22 mouse cellular contexts compared by ENCODE assay signal in the genomic region with DNA sequence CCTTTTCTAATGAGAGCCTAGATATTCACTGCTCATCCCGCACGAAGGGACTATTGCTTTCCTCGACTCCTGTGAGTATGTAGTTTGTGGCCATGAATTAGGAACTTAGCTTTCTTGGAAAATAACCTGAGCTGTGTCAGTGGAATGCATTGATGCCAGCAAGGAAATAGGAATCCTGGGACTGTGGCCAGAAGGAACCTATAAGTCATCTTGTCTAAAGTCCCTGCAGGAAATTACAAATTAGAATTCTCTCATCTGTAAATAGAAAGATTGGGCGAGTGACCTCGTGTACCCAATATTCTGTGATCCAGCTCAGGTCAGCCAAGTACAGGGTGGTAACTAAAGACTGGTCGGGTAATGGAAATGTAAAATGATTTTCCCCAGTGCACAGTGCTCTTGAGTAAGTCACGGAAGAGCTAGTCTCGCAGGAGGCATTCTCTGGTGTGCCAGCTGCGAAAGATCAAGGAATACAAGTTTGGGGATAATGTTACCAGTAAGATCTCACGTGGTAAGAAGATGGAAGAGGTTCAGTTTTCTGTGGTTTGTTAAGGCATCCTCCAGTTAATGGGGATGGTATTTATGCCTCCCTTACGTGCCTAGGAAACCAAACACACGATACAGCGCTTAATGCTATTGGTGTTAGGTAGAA. TPM values are rescaled to one million over a fixed set of nuclear protein-coding genes. Genes with fewer than 3 reads are reported as not detected.
DNase-seq lines count a peak whose midpoint lies in the region; ATAC-seq and TF ChIP-seq lines count a peak whose summit lies in the region.
"Had no signal": no experiment of that assay in that cellular context is flagged by ENCODE, and none has a peak within 500 bp of the region (broad histone marks: within the 10 kb centered on the region; RNA-seq: fewer than 3 reads in every experiment).

No protein-coding gene starts in this region.

- 0 out of 2 replicates have a peak, but pooled peaks cover 3% of the 10 kb centered on the region for H3K4me1 ChIP-seq in embryonic facial prominence, embryonic 14.5 days (ENCODE audit: control insufficient read depth, insufficient read depth, low read length)
- H3K4me1 ChIP-seq in embryonic facial prominence, embryonic 10.5 days = no peaks in the 10 kb centered on the region; the same call in 1 of the 2 replicates
- H3K4me1 ChIP-seq in kidney, adult 2 months (ENCODE audit: control insufficient read depth, insufficient read depth, low read length) = no peaks in the 10 kb centered on the region; the same call in 1 of the 2 replicates
- H3K4me1 ChIP-seq: forebrain, embryonic 13.5 days; hindbrain, embryonic 15.5 days; limb, embryonic 15.5 days; midbrain, embryonic 13.5 days had no signal

- intact Hi-C loops in left cerebral cortex, postnatal 4 days (cut with DNase I) = loop anchor here (10.0 kb wide), 1 partner anchor 289 kb away; no protein-coding TSS in a partner anchor

- peaks cover 80% of the 10 kb centered on the region for H3K79me2 ChIP-seq in C2C12 (ENCODE audit: control insufficient read depth, insufficient read depth)

- H3K27me3 ChIP-seq in embryonic facial prominence, embryonic 14.5 days (replicated peaks; ENCODE audit: control insufficient read depth, insufficient read depth, low read length) = no peaks in the 10 kb centered on the region
- no peaks in the 10 kb centered on the region for H3K27me3 ChIP-seq in embryonic facial prominence, embryonic 10.5 days (replicated peaks; ENCODE audit: low read depth, poor library complexity, severe bottlenecking)
- H3K27me3 ChIP-seq in kidney, adult 2 months (replicated peaks; ENCODE audit: control insufficient read depth, insufficient read depth, low read length) = no peaks in the 10 kb centered on the region
- H3K27me3 ChIP-seq in C2C12 (ENCODE audit: control insufficient read depth, insufficient read depth, insufficient read length) = no peaks in the 10 kb centered on the region
- H3K27me3 ChIP-seq: embryonic facial prominence, embryonic 13.5 days; forebrain, embryonic 13.5 days; hindbrain, embryonic 15.5 days; limb, embryonic 15.5 days; midbrain, embryonic 13.5 days; neural tube, embryonic 15.5 days had no signal

- H3K4me2 ChIP-seq in embryonic facial prominence, embryonic 14.5 days (ENCODE audit: low read depth, low read length) = no peak overlapping the region
- H3K4me2 ChIP-seq: embryonic facial prominence, embryonic 13.5 days; forebrain, embryonic 13.5 days; hindbrain, embryonic 15.5 days; limb, embryonic 15.5 days; midbrain, embryonic 13.5 days; neural tube, embryonic 15.5 days had no signal

- H3K9me3 ChIP-seq in embryonic facial prominence, embryonic 14.5 days (ENCODE audit: control insufficient read depth, low read length) = no peaks in the 10 kb centered on the region
- H3K9me3 ChIP-seq in embryonic facial prominence, embryonic 10.5 days = no peaks in the 10 kb centered on the region
- H3K9me3 ChIP-seq: embryonic facial prominence, embryonic 13.5 days; forebrain, embryonic 13.5 days; hindbrain, embryonic 15.5 days; limb, embryonic 15.5 days; midbrain, embryonic 13.5 days; neural tube, embryonic 15.5 days had no signal

- H3K27ac ChIP-seq in embryonic facial prominence, embryonic 14.5 days (replicated peaks; ENCODE audit: low read depth, low read length) = no peak overlapping the region
- no peak overlapping the region for H3K27ac ChIP-seq in embryonic facial prominence, embryonic 10.5 days (replicated peaks)
- peak overlapping the region; percentile 62; the same call in 1 of the 2 replicates for H3K27ac ChIP-seq in kidney, adult 2 months (ENCODE audit: insufficient read depth, low read depth, low read length)
- H3K27ac ChIP-seq: embryonic facial prominence, embryonic 13.5 days; forebrain, embryonic 13.5 days; hindbrain, embryonic 15.5 days; limb, embryonic 15.5 days; midbrain, embryonic 13.5 days; neural tube, embryonic 15.5 days had no signal

- peaks cover 18% of the 10 kb centered on the region for H3K79me3 ChIP-seq in C2C12 (ENCODE audit: low read depth)

- no peak for TF ChIP-seq CTCF in kidney, adult 2 months (conservative IDR thresholded peaks at IDR 0.05; ENCODE audit: insufficient read depth, insufficient read length, low read depth, low read length)
- TF ChIP-seq CTCF in C2C12 (IDR thresholded peaks at IDR 0.05; ENCODE audit: control insufficient read depth, insufficient read depth, insufficient read length) = no peak

- DNase-seq in embryonic facial prominence, embryonic 14.5 days (ENCODE audit: low spot score) = peak; percentile 52
- DNase-seq in embryonic facial prominence, embryonic 10.5 days (ENCODE audit: low spot score) = no peak
- peak; percentile 69 for DNase-seq in kidney, adult 2 months
- no peak for DNase-seq in kidney, adult 8-10 months
- DNase-seq in kidney, postnatal 10 days = peak; percentile 56
- DNase-seq in ovary, postnatal 10 days (ENCODE audit: low spot score) = no peak
- no peak for DNase-seq in left cerebral cortex, postnatal 4 days
- DNase-seq: adrenal gland, postnatal 14 days; cerebellum, adult 2 months; gastrocnemius, postnatal 36 days; heart, postnatal 14 days; retina, postnatal 1 day; right cerebral cortex, postnatal 4 days had no signal

- no peak for ATAC-seq in embryonic facial prominence, embryonic 14.5 days (ENCODE audit: low read depth)
- ATAC-seq: activated CD4-positive, CD25-positive, alpha-beta regulatory T cell, adult 4 months; forebrain, embryonic 13.5 days; intestine, embryonic 16.5 days; midbrain, embryonic 13.5 days had no signal

- no peak overlapping the region for H3K9ac ChIP-seq in embryonic facial prominence, embryonic 14.5 days (ENCODE audit: low read depth, low read length)
- H3K9ac ChIP-seq: embryonic facial prominence, embryonic 13.5 days; forebrain, embryonic 13.5 days; hindbrain, embryonic 15.5 days; limb, embryonic 15.5 days; midbrain, embryonic 13.5 days; neural tube, embryonic 15.5 days had no signal

- H3ac ChIP-seq in C2C12 (ENCODE audit: control insufficient read depth, insufficient read length, low read depth) = no peak overlapping the region

- no peak for TF ChIP-seq POLR2A in kidney, adult 2 months (IDR thresholded peaks at IDR 0.05; ENCODE audit: low read depth, low read length)

- 50% methylated on average over 13 of the region's 13 CpGs for WGBS in embryonic facial prominence, embryonic 14.5 days
- 82% methylated on average over 13 of the region's 13 CpGs for WGBS in embryonic facial prominence, embryonic 10.5 days
- WGBS in kidney, adult 2 months = 48% methylated on average over 13 of the region's 13 CpGs

- no peak overlapping the region for H3K4me3 ChIP-seq in embryonic facial prominence, embryonic 14.5 days (ENCODE audit: low read depth, low read length)
- no peak overlapping the region for H3K4me3 ChIP-seq in embryonic facial prominence, embryonic 10.5 days
- no peak overlapping the region for H3K4me3 ChIP-seq in kidney, adult 2 months (ENCODE audit: insufficient read depth, low read depth, low read length)
- no peak overlapping the region for H3K4me3 ChIP-seq in C2C12 (ENCODE audit: insufficient read depth, poor library complexity, severe bottlenecking)
- H3K4me3 ChIP-seq: embryonic facial prominence, embryonic 13.5 days; forebrain, embryonic 13.5 days; hindbrain, embryonic 15.5 days; limb, embryonic 15.5 days; midbrain, embryonic 13.5 days; neural tube, embryonic 15.5 days had no signal

- H3K36me3 ChIP-seq in embryonic facial prominence, embryonic 14.5 days (ENCODE audit: control insufficient read depth, insufficient read depth, low read length) = peaks cover 14% of the 10 kb centered on the region; the same call in 1 of the 2 replicates
- peaks cover 25% of the 10 kb centered on the region for H3K36me3 ChIP-seq in embryonic facial prominence, embryonic 10.5 days (replicated peaks)
- no peaks in the 10 kb centered on the region for H3K36me3 ChIP-seq in kidney, adult 2 months (ENCODE audit: control insufficient read depth, insufficient read depth, low read length)
- peaks cover 12% of the 10 kb centered on the region for H3K36me3 ChIP-seq in C2C12 (ENCODE audit: control insufficient read depth, insufficient read depth)
- H3K36me3 ChIP-seq: hindbrain, embryonic 15.5 days; neural tube, embryonic 15.5 days had no signal

TF ChIP-seq in C2C12, 6 proteins besides CTCF, POLR2A, EP300 and RAD21:
- TF ChIP-seq CEBPB (IDR thresholded peaks at IDR 0.05; ENCODE audit: low read depth) (no peak), USF1 (IDR thresholded peaks at IDR 0.05; ENCODE audit: low read depth) (peak; percentile 60), MAX (IDR thresholded peaks at IDR 0.05) (no peak)

RNA-seq across cellular contexts. Expression of a gene that starts 23.7 kb away (rescaled TPM):
- polyA plus RNA-seq in embryonic facial prominence, embryonic 14.5 days (2014; fragmentation: Nextera tagmentation; extraction: Ambion mirVana) = 17.3 and 17.6 TPM in 2 replicates
- 15.3 and 16.7 TPM in 2 replicates for polyA plus RNA-seq in embryonic facial prominence, embryonic 10.5 days (2016; fragmentation: Nextera tagmentation; extraction: Ambion mirVana)
- polyA plus RNA-seq in kidney, adult 2 months (2012; rRNA removed) = 15.9 and 17.1 TPM in 2 replicates
- polyA plus RNA-seq in C2C12 (2012; fragmentation: generic; extraction: Trizol) = 15.8 TPM
- 10 to 100 TPM; 55.5 to 62.2 TPM for total RNA-seq in left cerebral cortex, postnatal 4 days (2021)

RNA-seq across cellular contexts. Expression of a gene that starts 37.6 kb away (rescaled TPM):
- polyA plus RNA-seq in embryonic facial prominence, embryonic 14.5 days (2014; fragmentation: Nextera tagmentation; extraction: Ambion mirVana) = 5.4 and 5.5 TPM in 2 replicates
- polyA plus RNA-seq in embryonic facial prominence, embryonic 10.5 days (2016; fragmentation: Nextera tagmentation; extraction: Ambion mirVana) = 2.6 and 2.7 TPM in 2 replicates
- 0.72 and 0.79 TPM in 2 replicates for polyA plus RNA-seq in kidney, adult 2 months (2012; rRNA removed)
- 0.05 TPM for polyA plus RNA-seq in C2C12 (2012; fragmentation: generic; extraction: Trizol)
- 1 to 10 TPM; 4.2 to 4.3 TPM for total RNA-seq in left cerebral cortex, postnatal 4 days (2021)

RNA-seq across cellular contexts. Expression of a gene that starts 45.5 kb away (rescaled TPM):
- 8.0 and 8.8 TPM in 2 replicates for polyA plus RNA-seq in embryonic facial prominence, embryonic 14.5 days (2014; fragmentation: Nextera tagmentation; extraction: Ambion mirVana)
- 14.5 and 16.1 TPM in 2 replicates for polyA plus RNA-seq in embryonic facial prominence, embryonic 10.5 days (2016; fragmentation: Nextera tagmentation; extraction: Ambion mirVana)
- polyA plus RNA-seq in kidney, adult 2 months (2012; rRNA removed) = 6.4 and 7.9 TPM in 2 replicates
- polyA plus RNA-seq in C2C12 (2012; fragmentation: generic; extraction: Trizol) = 2.1 TPM
- total RNA-seq in left cerebral cortex, postnatal 4 days (2021) = 10 to 100 TPM; 24.5 to 29.3 TPM

Comparison
In these comparisons a context has a peak if more than half of its experiments do, and no peak if none do; other contexts are left out.
1. DNase-seq: peak in embryonic facial prominence, embryonic 14.5 days (single experiment), kidney, adult 2 months (single experiment) and kidney, postnatal 10 days (single experiment); none in embryonic facial prominence, embryonic 10.5 days (single experiment), kidney, adult 8-10 months (0 of 2), ovary, postnatal 10 days (single experiment) and left cerebral cortex, postnatal 4 days (single experiment).